Mouse (Mus musculus) frontal cortex, postnatal 14 days (tissue): ENCODE measurements around the gene Dynlt1a.
"Not testable (repeated sequence)": the region's sequence is repeated elsewhere in the genome, so short reads cannot be mapped to it uniquely, and the experiment has no call there.

ENCODE experiments used
- DNase-seq, 2 experiments: peaks; one replicate each; pipeline ENCODE4 v3.0.0; 2022; ENCODE audit warnings: low spot score in 2 of 2

Gene Dynlt1a

GRCm38 (mm10) chr17:6289045-6289444 is 28.3 kb downstream of the Dynlt1a start:
- not testable (repeated sequence) for DNase-seq

GRCm38 (mm10) chr17:6286169-6286568 is 31.1 kb downstream of the Dynlt1a start:
- not testable (repeated sequence) for DNase-seq

GRCm38 (mm10) chr17:6283137-6283536 is 34.2 kb downstream of the Dynlt1a start:
- DNase-seq = not testable (repeated sequence)

GRCm38 (mm10) chr17:6280513-6280912 is 36.8 kb downstream of the Dynlt1a start:
- DNase-seq = not testable (repeated sequence)

- DNase-seq = not testable (repeated sequence)
These were observed 37.5 kb downstream of the Dynlt1a start for GRCm38 (mm10) chr17:6279772-6280171.

- DNase-seq = not testable (repeated sequence)
These were observed 38.1 kb downstream of the Dynlt1a start for GRCm38 (mm10) chr17:6279205-6279604.

GRCm38 (mm10) chr17:6274693-6275092 is 42.6 kb downstream of the Dynlt1a start:
- not testable (repeated sequence) for DNase-seq

- DNase-seq = not testable (repeated sequence)
These were observed 45.3 kb downstream of the Dynlt1a start for GRCm38 (mm10) chr17:6271970-6272369.

GRCm38 (mm10) chr17:6270840-6271239 is 46.5 kb downstream of the Dynlt1a start:
- not testable (repeated sequence) for DNase-seq

- DNase-seq = peak in 1 of 2 experiments; percentile 26
These were observed 47.1 kb downstream of the Dynlt1a start for GRCm38 (mm10) chr17:6269876-6270831.

GRCm38 (mm10) chr17:6257070-6257456 is 60.2 kb downstream of the Dynlt1a start:
- DNase-seq = peak; percentile 72 to 73

- not testable (repeated sequence) for DNase-seq
These were observed 60.8 kb downstream of the Dynlt1a start, which contains the start of gene Tmem181a for GRCm38 (mm10) chr17:6256400-6257069. TSS of gene Tmem181a (plus strand) at chr17:6256860.
